10 mouse cellular contexts compared by ENCODE assay signal in the genomic region with DNA sequence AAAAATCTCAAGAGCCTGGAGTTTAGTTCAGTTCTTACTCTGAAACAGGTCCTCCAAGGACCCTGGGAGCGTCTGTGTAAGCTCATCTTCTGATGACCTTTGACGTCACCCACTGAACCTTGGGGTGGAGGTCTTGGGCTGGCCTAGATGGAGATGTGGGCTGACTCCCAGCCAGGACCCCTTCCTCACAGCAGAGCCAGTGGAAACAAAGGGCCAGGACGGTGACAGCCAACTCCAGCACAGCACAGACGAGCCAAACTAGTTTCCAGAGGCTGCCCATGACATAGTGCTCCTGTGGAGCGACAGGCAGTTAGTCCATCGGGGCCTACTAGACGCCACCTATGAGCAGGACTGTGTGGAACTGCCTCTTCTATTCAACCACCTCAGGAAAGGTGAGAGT. TPM values are rescaled to one million over a fixed set of nuclear protein-coding genes. Genes with fewer than 3 reads are reported as not detected.
A peak's percentile ranks its signal among the peaks of the same experiment; 100 is the strongest.
DNase-seq lines count a peak whose midpoint lies in the region; ATAC-seq and TF ChIP-seq lines count a peak whose summit lies in the region.
"Had no signal": no experiment of that assay in that cellular context is flagged by ENCODE, and none has a peak within 500 bp of the region (broad histone marks: within the 10 kb centered on the region; RNA-seq: fewer than 3 reads in every experiment).

No protein-coding gene starts in this region.

- no peaks in the 10 kb centered on the region for H3K27me3 ChIP-seq in forebrain, embryonic 15.5 days
- no peaks in the 10 kb centered on the region for H3K27me3 ChIP-seq in forebrain, embryonic 14.5 days (replicated peaks; ENCODE audit: control insufficient read depth, insufficient read depth, low read length)
- H3K27me3 ChIP-seq in kidney, adult 2 months (replicated peaks; ENCODE audit: control insufficient read depth, insufficient read depth, low read length): no peaks in the 10 kb centered on the region
- no peaks in the 10 kb centered on the region for H3K27me3 ChIP-seq in midbrain, embryonic 11.5 days (ENCODE audit: control insufficient read depth, insufficient read depth, low read length)
- H3K27me3 ChIP-seq in midbrain, embryonic 13.5 days: no peaks in the 10 kb centered on the region
- H3K27me3 ChIP-seq in myocyte (ENCODE audit: control insufficient read depth, insufficient read depth, insufficient read length): no peaks in the 10 kb centered on the region

- H3K9me3 ChIP-seq in forebrain, embryonic 15.5 days: no peaks in the 10 kb centered on the region
- no peaks in the 10 kb centered on the region for H3K9me3 ChIP-seq in forebrain, embryonic 14.5 days (replicated peaks; ENCODE audit: control insufficient read depth, low read length)
- H3K9me3 ChIP-seq in midbrain, embryonic 11.5 days (ENCODE audit: control insufficient read depth, low read length): no peaks in the 10 kb centered on the region
- H3K9me3 ChIP-seq in midbrain, embryonic 13.5 days: no peaks in the 10 kb centered on the region

- no peak overlapping the region for H3K27ac ChIP-seq in forebrain, embryonic 15.5 days (replicated peaks)
- no peak overlapping the region for H3K27ac ChIP-seq in forebrain, embryonic 14.5 days (ENCODE audit: low read depth, low read length)
- H3K27ac ChIP-seq in kidney, adult 2 months (ENCODE audit: insufficient read depth, low read depth, low read length): no peak overlapping the region
- H3K27ac ChIP-seq in midbrain, embryonic 11.5 days (ENCODE audit: low read depth, low read length): no peak overlapping the region
- no peak overlapping the region for H3K27ac ChIP-seq in midbrain, embryonic 13.5 days
- H3K27ac ChIP-seq: heart, adult 2 months had no signal

- DNase-seq in forebrain, embryonic 14.5 days (ENCODE audit: low spot score): no peak
- peak; percentile 0 for DNase-seq in kidney, postnatal 14 days
- DNase-seq in kidney, adult 2 months: no peak
- peak; percentile 69 for DNase-seq in midbrain, embryonic 11.5 days (ENCODE audit: low spot score, missing footprints)
- DNase-seq: lung, embryonic 14.5 days had no signal

- ATAC-seq in forebrain, embryonic 15.5 days (replicated peaks): 0 out of 2 replicates have a peak, but pooled peaks have one; percentile 15
- ATAC-seq in forebrain, embryonic 14.5 days: no peak
- no peak for ATAC-seq in midbrain, embryonic 11.5 days (ENCODE audit: low FRiP score)
- ATAC-seq in midbrain, embryonic 13.5 days: no peak
- no peak for ATAC-seq in erythroid progenitor cell, adult 5-6 weeks (replicated peaks; ENCODE audit: low FRiP score, poor library complexity, severe bottlenecking)

- H3K4me2 ChIP-seq in forebrain, embryonic 15.5 days (replicated peaks): no peak overlapping the region
- H3K4me2 ChIP-seq in forebrain, embryonic 14.5 days (ENCODE audit: low read length): no peak overlapping the region
- H3K4me2 ChIP-seq in midbrain, embryonic 11.5 days: no peak overlapping the region
- no peak overlapping the region for H3K4me2 ChIP-seq in midbrain, embryonic 13.5 days (replicated peaks)
- H3K4me2 ChIP-seq in myocyte (ENCODE audit: low read depth): no peak overlapping the region
- H3K4me2 ChIP-seq: lung, embryonic 14.5 days had no signal

- H3K9ac ChIP-seq in forebrain, embryonic 15.5 days (replicated peaks): no peak overlapping the region
- H3K9ac ChIP-seq in forebrain, embryonic 14.5 days (ENCODE audit: low read length): no peak overlapping the region
- H3K9ac ChIP-seq in midbrain, embryonic 11.5 days (ENCODE audit: low read length): no peak overlapping the region
- no peak overlapping the region for H3K9ac ChIP-seq in midbrain, embryonic 13.5 days (replicated peaks)
- H3K9ac ChIP-seq: lung, embryonic 14.5 days had no signal

- 83% methylated on average over 7 of the region's 7 CpGs for WGBS in forebrain, embryonic 15.5 days
- 80% methylated on average over 7 of the region's 7 CpGs for WGBS in forebrain, embryonic 14.5 days
- whole genome bisulfite sequencing in kidney, adult 2 months: 76% methylated on average over 7 of the region's 7 CpGs
- WGBS in midbrain, embryonic 11.5 days: 78% methylated on average over 7 of the region's 7 CpGs
- 83% methylated on average over 7 of the region's 7 CpGs for WGBS in midbrain, embryonic 13.5 days

- no peaks in the 10 kb centered on the region for H3K79me2 ChIP-seq in myocyte (ENCODE audit: control insufficient read depth, insufficient read depth)

- no peak for TF ChIP-seq POLR2A in kidney, adult 2 months (IDR thresholded peaks at IDR 0.05; ENCODE audit: low read depth, low read length)
- no peak for TF ChIP-seq POLR2A in myocyte (IDR thresholded peaks at IDR 0.05; ENCODE audit: insufficient read length, low read depth)

- no peaks in the 10 kb centered on the region for H3K4me1 ChIP-seq in forebrain, embryonic 15.5 days
- H3K4me1 ChIP-seq in forebrain, embryonic 14.5 days (ENCODE audit: control insufficient read depth, insufficient read depth, low read length): no peaks in the 10 kb centered on the region
- H3K4me1 ChIP-seq in kidney, adult 2 months (ENCODE audit: control insufficient read depth, insufficient read depth, low read length): no peaks in the 10 kb centered on the region
- H3K4me1 ChIP-seq in midbrain, embryonic 11.5 days (ENCODE audit: control insufficient read depth, insufficient read depth, low read length): no peaks in the 10 kb centered on the region
- H3K4me1 ChIP-seq in midbrain, embryonic 13.5 days (replicated peaks): no peaks in the 10 kb centered on the region

- TF ChIP-seq CTCF in kidney, adult 2 months (conservative IDR thresholded peaks at IDR 0.05; ENCODE audit: insufficient read depth, insufficient read length, low read depth, low read length): no peak

- no peak overlapping the region for H3K4me3 ChIP-seq in forebrain, embryonic 15.5 days
- no peak overlapping the region for H3K4me3 ChIP-seq in forebrain, embryonic 14.5 days (ENCODE audit: low read depth, low read length)
- no peak overlapping the region for H3K4me3 ChIP-seq in kidney, adult 2 months (ENCODE audit: insufficient read depth, low read depth, low read length)
- no peak overlapping the region for H3K4me3 ChIP-seq in midbrain, embryonic 11.5 days (ENCODE audit: low read depth, low read length)
- H3K4me3 ChIP-seq in midbrain, embryonic 13.5 days (replicated peaks): no peak overlapping the region
- H3K4me3 ChIP-seq in myocyte: no peak overlapping the region
- H3K4me3 ChIP-seq: heart, adult 2 months had no signal

- peaks cover 36% of the 10 kb centered on the region for H3K36me3 ChIP-seq in forebrain, embryonic 15.5 days
- peaks cover 40% of the 10 kb centered on the region for H3K36me3 ChIP-seq in forebrain, embryonic 14.5 days (ENCODE audit: control insufficient read depth, insufficient read depth, low read length)
- H3K36me3 ChIP-seq in kidney, adult 2 months (ENCODE audit: control insufficient read depth, insufficient read depth, low read length): no peaks in the 10 kb centered on the region
- peaks cover 12% of the 10 kb centered on the region for H3K36me3 ChIP-seq in midbrain, embryonic 11.5 days (ENCODE audit: control insufficient read depth, insufficient read depth, low read length)
- peaks cover 42% of the 10 kb centered on the region for H3K36me3 ChIP-seq in midbrain, embryonic 13.5 days
- H3K36me3 ChIP-seq in myocyte (ENCODE audit: control insufficient read depth, insufficient read depth): no peaks in the 10 kb centered on the region

- no peak overlapping the region for H3ac ChIP-seq in myocyte (ENCODE audit: control insufficient read depth, insufficient read length)

RNA-seq across cellular contexts. Expression of a gene that starts 16.7 kb away (rescaled TPM):
- 82.2 and 84.5 TPM in 2 replicates for polyA plus RNA-seq in forebrain, embryonic 15.5 days (2015; fragmentation: Nextera tagmentation; extraction: Ambion mirVana)
- 60.5 and 77.0 TPM in 2 replicates for polyA plus RNA-seq in forebrain, embryonic 14.5 days (2014; fragmentation: Nextera tagmentation; extraction: Ambion mirVana)
- 14.6 and 18.3 TPM in 2 replicates for polyA plus RNA-seq in kidney, adult 2 months (2012; rRNA removed)
- 25.6 and 27.5 TPM in 2 replicates for polyA plus RNA-seq in midbrain, embryonic 11.5 days (2014; fragmentation: Nextera tagmentation; extraction: Ambion mirVana)
- 66.0 and 73.5 TPM in 2 replicates for polyA plus RNA-seq in midbrain, embryonic 13.5 days (2015; fragmentation: Nextera tagmentation; extraction: Ambion mirVana)
- 22.3 TPM for polyA plus RNA-seq in myocyte (2012; fragmentation: generic; extraction: Trizol)
- 30.2 and 49.0 TPM in 2 replicates for total RNA-seq in erythroid progenitor cell, adult 5-6 weeks (2015; ENCODE audit: low replicate concordance)
- total RNA-seq in erythroid progenitor cell, adult 5-6 weeks (2017; ENCODE audit: low replicate concordance): 31.5 and 42.0 TPM in 2 replicates

RNA-seq across cellular contexts. Expression of a gene that starts 16.7 kb away (rescaled TPM):
- polyA plus RNA-seq in forebrain, embryonic 15.5 days (2015; fragmentation: Nextera tagmentation; extraction: Ambion mirVana): 61.5 and 64.8 TPM in 2 replicates
- 46.5 and 52.8 TPM in 2 replicates for polyA plus RNA-seq in forebrain, embryonic 14.5 days (2014; fragmentation: Nextera tagmentation; extraction: Ambion mirVana)
- 27.3 and 34.1 TPM in 2 replicates for polyA plus RNA-seq in kidney, adult 2 months (2012; rRNA removed)
- polyA plus RNA-seq in midbrain, embryonic 11.5 days (2014; fragmentation: Nextera tagmentation; extraction: Ambion mirVana): 37.2 and 39.4 TPM in 2 replicates
- 52.5 and 52.6 TPM in 2 replicates for polyA plus RNA-seq in midbrain, embryonic 13.5 days (2015; fragmentation: Nextera tagmentation; extraction: Ambion mirVana)
- 19.1 TPM for polyA plus RNA-seq in myocyte (2012; fragmentation: generic; extraction: Trizol)
- 2.2 and 5.4 TPM in 2 replicates for total RNA-seq in erythroid progenitor cell, adult 5-6 weeks (2015; ENCODE audit: low replicate concordance)
- total RNA-seq in erythroid progenitor cell, adult 5-6 weeks (2017; ENCODE audit: low replicate concordance): 4.6 and 9.8 TPM in 2 replicates

RNA-seq across cellular contexts. Expression of a gene that starts 35.4 kb away (rescaled TPM):
- 123 and 127 TPM in 2 replicates for polyA plus RNA-seq in forebrain, embryonic 15.5 days (2015; fragmentation: Nextera tagmentation; extraction: Ambion mirVana)
- polyA plus RNA-seq in forebrain, embryonic 14.5 days (2014; fragmentation: Nextera tagmentation; extraction: Ambion mirVana): 116 and 137 TPM in 2 replicates
- 47.3 and 48.0 TPM in 2 replicates for polyA plus RNA-seq in kidney, adult 2 months (2012; rRNA removed)
- polyA plus RNA-seq in midbrain, embryonic 11.5 days (2014; fragmentation: Nextera tagmentation; extraction: Ambion mirVana): 148 and 158 TPM in 2 replicates
- polyA plus RNA-seq in midbrain, embryonic 13.5 days (2015; fragmentation: Nextera tagmentation; extraction: Ambion mirVana): 128 and 135 TPM in 2 replicates
- 70.6 TPM for polyA plus RNA-seq in myocyte (2012; fragmentation: generic; extraction: Trizol)
- total RNA-seq in erythroid progenitor cell, adult 5-6 weeks (2015; ENCODE audit: low replicate concordance): 19.1 and 47.8 TPM in 2 replicates
- total RNA-seq in erythroid progenitor cell, adult 5-6 weeks (2017; ENCODE audit: low replicate concordance): 53.7 and 91.5 TPM in 2 replicates

RNA-seq across cellular contexts. Expression of a gene that starts 38.9 kb away (rescaled TPM):
- polyA plus RNA-seq in forebrain, embryonic 15.5 days (2015; fragmentation: Nextera tagmentation; extraction: Ambion mirVana): 90.6 and 99.9 TPM in 2 replicates
- 94.6 and 102 TPM in 2 replicates for polyA plus RNA-seq in forebrain, embryonic 14.5 days (2014; fragmentation: Nextera tagmentation; extraction: Ambion mirVana)
- 26.0 and 28.9 TPM in 2 replicates for polyA plus RNA-seq in kidney, adult 2 months (2012; rRNA removed)
- 102 and 103 TPM in 2 replicates for polyA plus RNA-seq in midbrain, embryonic 11.5 days (2014; fragmentation: Nextera tagmentation; extraction: Ambion mirVana)
- 85.3 and 88.6 TPM in 2 replicates for polyA plus RNA-seq in midbrain, embryonic 13.5 days (2015; fragmentation: Nextera tagmentation; extraction: Ambion mirVana)
- polyA plus RNA-seq in myocyte (2012; fragmentation: generic; extraction: Trizol): 72.1 TPM
- 14.7 and 28.8 TPM in 2 replicates for total RNA-seq in erythroid progenitor cell, adult 5-6 weeks (2015; ENCODE audit: low replicate concordance)
- 7.9 and 33.2 TPM in 2 replicates for total RNA-seq in erythroid progenitor cell, adult 5-6 weeks (2017; ENCODE audit: low replicate concordance)

RNA-seq across cellular contexts. Expression of a gene that starts 39.0 kb away (rescaled TPM):
- 20.5 and 22.9 TPM in 2 replicates for polyA plus RNA-seq in forebrain, embryonic 15.5 days (2015; fragmentation: Nextera tagmentation; extraction: Ambion mirVana)
- polyA plus RNA-seq in forebrain, embryonic 14.5 days (2014; fragmentation: Nextera tagmentation; extraction: Ambion mirVana): 28.3 and 29.5 TPM in 2 replicates
- polyA plus RNA-seq in kidney, adult 2 months (2012; rRNA removed): 46.2 and 53.1 TPM in 2 replicates
- polyA plus RNA-seq in midbrain, embryonic 11.5 days (2014; fragmentation: Nextera tagmentation; extraction: Ambion mirVana): 24.7 and 24.8 TPM in 2 replicates
- polyA plus RNA-seq in midbrain, embryonic 13.5 days (2015; fragmentation: Nextera tagmentation; extraction: Ambion mirVana): 22.1 and 24.5 TPM in 2 replicates
- polyA plus RNA-seq in myocyte (2012; fragmentation: generic; extraction: Trizol): 10.5 TPM
- total RNA-seq in erythroid progenitor cell, adult 5-6 weeks (2015; ENCODE audit: low replicate concordance): 3.4 and 9.4 TPM in 2 replicates
- 5.6 and 12.6 TPM in 2 replicates for total RNA-seq in erythroid progenitor cell, adult 5-6 weeks (2017; ENCODE audit: low replicate concordance)

Comparison
In these comparisons a context has a peak if more than half of its experiments do, and no peak if none do; other contexts are left out.
1. DNase-seq: peak in kidney, postnatal 14 days (single experiment) and midbrain, embryonic 11.5 days (single experiment); none in forebrain, embryonic 14.5 days (single experiment) and kidney, adult 2 months (single experiment).